Mouse (Mus musculus) gastrocnemius, adult 8-10 months (tissue): ENCODE data around the gene Stx18. TPM values are rescaled to one million over a fixed set of nuclear protein-coding genes. Genes with fewer than 3 reads are reported as not detected.

Experiments
- DNase-seq, 2 experiments: peaks; one replicate each; pipeline ENCODE4 v3.0.0; 2022; ENCODE audit warnings: low spot score in 2 of 2
- total RNA-seq, 4 experiments: library from RNA; stranded (reverse); gene quantifications; 2 replicates each; pipeline ENCODE4 v1.2.4; 2022

Stx18 gene
- total RNA-seq = 10 to 100 TPM; 10.6 to 13.3 (median 12.6) TPM

GRCm38 (mm10) chr5:38038710-38039592 is at the start of gene Stx18:
Gene Stx18, plus strand, starts transcription at chr5:38038742.
- DNase-seq = peak; percentile 68 to 69

GRCm38 (mm10) chr5:37992346-37992745 is 46.2 kb upstream of the Stx18 start:
- DNase-seq = no peak

- no peak for DNase-seq
Measured at GRCm38 (mm10) chr5:37998805-37999204, 39.7 kb upstream of the Stx18 start.

GRCm38 (mm10) chr5:38002573-38002972 is 36.0 kb upstream of the Stx18 start:
- no peak for DNase-seq

DNA sequence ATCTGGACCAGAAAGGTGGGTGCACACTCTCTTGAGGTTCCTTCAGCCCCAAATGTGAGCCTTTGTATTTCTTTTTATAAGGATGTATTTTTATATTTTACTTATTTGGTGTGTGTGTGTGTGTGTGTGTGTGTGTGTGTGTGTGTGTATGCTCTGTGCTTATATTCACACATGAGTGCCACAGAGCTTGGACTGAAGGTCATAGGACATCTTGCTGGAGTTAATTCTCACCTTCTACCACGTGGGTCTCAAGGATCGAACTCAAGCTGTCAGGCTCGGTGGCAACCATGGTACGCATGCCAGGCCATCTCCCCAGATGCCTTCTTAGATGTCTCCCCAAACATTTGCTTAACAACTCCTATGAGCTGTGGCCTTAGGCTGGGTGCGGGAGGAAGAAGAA is 33.8 kb upstream of the Stx18 start:
- no peak for DNase-seq

DNA sequence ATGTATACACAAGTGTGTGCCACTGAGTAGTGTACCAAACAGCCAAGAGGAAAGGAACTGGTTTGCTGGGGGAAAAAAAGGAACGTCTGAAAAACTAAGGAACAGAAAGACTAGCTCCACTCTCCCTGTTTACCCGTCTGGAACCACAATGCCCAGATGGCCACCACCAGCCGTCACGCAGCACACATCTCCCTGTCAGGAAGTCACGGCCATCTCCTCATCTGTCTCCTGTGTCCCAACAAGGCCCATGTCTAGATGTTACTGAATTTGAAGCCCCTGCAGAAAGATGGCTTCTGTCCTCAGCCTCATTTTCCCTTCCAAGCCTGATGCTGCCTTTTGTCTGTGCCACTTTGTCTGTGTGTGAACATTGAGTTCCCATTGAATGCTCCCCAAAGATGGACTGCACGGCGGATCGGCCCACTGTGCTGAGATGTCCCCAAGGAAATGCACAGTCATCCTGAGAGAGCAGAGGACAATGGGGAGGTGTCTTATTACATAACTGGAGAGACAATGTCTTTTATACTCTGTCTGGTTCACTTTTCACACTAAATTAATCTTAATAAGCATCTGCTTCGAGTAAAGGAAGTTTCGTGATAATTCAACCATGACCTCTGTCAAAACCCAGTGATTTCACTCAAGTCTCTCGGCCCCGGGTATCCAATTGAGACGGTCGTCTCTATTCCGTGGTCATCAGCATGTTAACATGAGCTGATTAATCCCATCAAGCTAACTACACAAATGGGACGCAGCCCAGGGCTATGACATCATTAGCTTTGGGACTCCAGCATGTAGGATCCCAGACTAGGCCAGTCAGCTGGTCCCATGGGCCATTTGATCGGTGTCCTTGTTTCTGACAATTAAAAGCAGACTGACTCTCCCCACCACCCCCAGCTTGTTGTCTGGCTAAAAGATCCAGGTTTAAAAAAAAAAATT is 31.9 kb upstream of the Stx18 start:
- DNase-seq = no peak

DNA sequence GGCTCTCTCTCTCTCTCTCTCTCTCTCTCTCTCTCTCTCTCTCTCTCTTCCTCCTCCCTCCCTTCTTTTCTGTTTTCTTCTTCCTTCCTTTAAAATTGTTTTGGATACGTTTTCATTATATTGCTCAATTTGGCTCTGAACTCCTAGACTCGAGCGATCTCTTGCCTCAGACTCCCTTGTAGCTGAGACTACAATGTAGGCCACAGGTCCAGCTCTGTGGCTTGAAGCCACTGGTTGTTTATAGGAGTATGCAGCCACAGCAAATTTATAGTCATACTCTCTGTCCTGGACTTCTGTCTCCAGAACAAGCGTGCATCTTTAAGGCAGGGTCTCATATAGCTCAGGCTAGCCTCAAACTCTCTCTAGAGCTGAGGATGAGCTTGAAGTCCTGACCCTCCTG is 29.5 kb upstream of the Stx18 start:
- no peak for DNase-seq

GRCm38 (mm10) chr5:38014916-38015315 is 23.6 kb upstream of the Stx18 start:
- DNase-seq = no peak

- peak in 1 of 2 experiments; percentile 4 for DNase-seq
Measured at GRCm38 (mm10) chr5:38016945-38017344, 21.6 kb upstream of the Stx18 start.

DNA sequence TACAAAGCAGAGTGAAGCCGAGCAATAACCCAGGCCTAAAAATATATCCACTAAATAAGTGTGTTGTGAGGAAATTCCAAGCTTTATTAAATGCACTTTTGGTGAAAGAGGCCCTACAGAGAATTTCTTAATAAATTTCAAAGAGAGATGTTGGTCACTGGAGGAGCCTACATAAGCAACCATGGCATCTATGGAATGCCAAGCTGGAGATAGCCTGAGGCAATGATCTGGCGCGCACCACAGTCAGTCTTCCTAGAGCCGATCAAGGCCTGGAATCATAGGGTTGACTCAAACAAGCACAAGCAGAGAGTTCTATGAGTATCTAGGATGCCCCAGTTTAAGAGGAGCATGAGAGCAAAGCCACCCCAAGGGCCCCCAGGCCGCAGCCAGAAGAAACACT is 10.9 kb upstream of the Stx18 start:
- no peak for DNase-seq

DNA sequence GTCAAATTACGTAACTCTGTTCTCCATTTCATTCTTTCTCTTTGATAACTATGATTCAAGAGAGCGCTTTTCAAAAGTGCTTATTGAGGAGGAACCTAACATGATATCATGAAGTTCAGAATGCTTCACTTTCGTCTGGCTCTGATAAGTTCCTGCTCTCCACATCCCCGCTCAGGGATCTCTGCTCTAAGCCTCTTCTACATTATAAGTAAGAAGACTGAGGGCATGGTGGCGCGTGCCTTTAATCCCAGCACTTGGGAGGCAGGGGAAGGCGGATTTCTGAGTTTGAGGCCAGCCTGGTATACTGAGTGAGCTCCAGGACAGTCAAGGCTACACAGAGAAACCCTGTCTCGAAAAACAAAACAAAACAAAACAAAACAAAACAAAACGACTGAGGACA is 268 bp upstream of the Stx18 start:
- no peak for DNase-seq

DNA sequence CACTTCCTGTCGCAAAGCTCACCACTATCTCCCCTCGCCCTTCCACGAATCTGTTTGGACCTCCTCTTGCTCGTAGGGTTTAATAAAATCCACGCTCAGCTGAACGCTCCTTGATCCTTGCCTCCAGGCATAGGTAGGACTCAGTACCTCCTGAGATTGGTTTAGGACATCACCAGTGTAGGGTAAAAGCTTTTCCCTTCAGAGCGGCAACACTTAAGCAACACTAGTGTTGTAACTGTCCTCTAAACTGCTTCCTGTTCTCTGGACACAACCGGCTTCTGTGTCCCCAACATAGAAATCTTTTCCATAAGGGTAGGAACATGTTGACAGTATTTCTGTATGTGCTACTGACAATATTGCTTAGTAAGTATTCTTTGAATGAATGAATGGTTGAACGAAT is 1.3 kb downstream of the Stx18 start:
- DNase-seq = no peak

DNA sequence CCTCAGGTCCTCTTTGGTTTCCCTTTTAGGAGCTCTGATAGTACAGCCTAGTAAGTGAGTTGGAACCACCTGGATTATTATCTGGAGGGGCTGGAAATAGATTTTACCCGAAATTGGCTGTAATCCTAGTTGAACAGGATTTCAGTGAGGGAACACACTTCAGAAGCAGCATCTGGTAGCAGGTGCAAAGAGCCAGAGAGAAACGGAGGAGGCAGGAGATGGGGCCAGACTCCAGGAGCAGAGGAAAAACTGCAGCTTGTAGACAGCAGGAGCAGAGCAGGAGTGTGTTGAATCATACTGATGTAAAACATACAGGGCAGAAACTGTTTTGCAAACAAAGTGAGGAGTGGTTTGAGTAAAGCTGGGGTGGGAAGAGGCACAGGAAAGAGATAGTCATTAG is 6.4 kb downstream of the Stx18 start:
- no peak for DNase-seq

- no peak for DNase-seq
Measured at GRCm38 (mm10) chr5:38048177-38048576, 9.6 kb downstream of the Stx18 start.

DNA sequence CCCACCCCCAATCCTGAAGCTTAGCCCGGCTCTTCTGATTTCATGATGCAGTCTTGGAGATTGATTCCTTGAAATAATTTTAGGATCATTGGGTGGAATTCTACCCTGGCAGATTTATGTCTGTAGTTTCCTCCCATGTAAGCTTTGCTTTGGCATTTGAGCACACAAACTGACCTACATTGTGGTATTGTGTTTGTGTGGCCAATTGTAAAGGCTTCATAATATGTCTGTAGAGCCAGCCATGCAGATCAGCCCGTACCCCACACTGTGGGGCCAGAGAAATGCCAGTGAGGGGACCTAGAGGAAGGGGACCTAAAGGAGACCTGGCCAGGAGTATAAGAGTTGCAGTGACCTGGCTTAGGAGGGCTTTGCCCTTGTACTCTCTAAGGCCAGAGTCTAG is 22.5 kb downstream of the Stx18 start:
- DNase-seq = no peak

DNA sequence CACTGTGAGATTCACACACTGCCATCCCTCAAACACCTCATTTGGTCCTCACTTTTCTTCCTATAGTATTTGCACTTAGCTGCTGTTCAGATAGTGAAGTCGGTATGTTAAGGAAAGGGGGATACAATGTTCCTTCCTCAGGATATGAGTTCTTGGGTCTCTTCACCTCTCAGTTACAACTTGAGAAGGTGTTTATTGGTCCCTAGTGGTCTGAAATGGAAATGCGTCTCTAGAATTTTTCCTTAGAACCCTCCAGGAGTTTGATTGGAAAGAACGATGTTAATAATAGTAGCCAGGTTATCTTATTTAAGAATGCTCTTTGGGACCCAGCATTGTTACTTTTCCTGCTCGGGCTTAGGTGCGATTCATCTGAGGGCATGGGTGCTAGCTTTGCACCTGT is 24.2 kb downstream of the Stx18 start:
- no peak for DNase-seq

GRCm38 (mm10) chr5:38063339-38063738 is 24.8 kb downstream of the Stx18 start:
- no peak for DNase-seq

GRCm38 (mm10) chr5:38064043-38064575 is 25.6 kb downstream of the Stx18 start:
- DNase-seq = no peak

- no peak for DNase-seq
Measured at GRCm38 (mm10) chr5:38064701-38065100, 26.2 kb downstream of the Stx18 start.

GRCm38 (mm10) chr5:38065454-38065853 is 26.9 kb downstream of the Stx18 start:
- DNase-seq = no peak

GRCm38 (mm10) chr5:38066606-38067005 is 28.1 kb downstream of the Stx18 start:
- DNase-seq = no peak

DNA sequence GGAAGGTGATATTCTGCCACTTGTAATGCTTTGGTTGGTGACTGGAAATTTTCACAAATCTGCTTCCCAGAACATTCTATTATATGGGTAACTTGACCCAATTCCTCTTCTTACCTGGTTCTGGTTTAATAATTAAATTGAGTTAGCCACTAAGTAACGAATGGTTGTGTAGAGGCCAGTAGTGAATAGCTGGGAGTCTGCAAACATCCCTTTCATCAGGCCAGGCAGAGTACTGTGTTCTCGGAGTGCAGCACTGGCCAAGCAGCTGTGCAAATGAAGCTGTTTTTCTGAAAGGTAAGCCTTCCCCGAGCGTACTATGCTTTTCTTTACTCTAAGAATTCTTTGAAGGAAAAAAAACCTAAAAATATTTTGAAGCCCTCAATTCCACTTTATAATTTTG is 37.8 kb downstream of the Stx18 start:
- no peak for DNase-seq
